Mouse (Mus musculus) limb, embryonic 12.5 days (tissue): ENCODE results near the gene Gm21897. TPM values are rescaled to one million over a fixed set of nuclear protein-coding genes. Genes with fewer than 3 reads are reported as not detected.

ENCODE experiments used
- ATAC-seq: fragments of 200-750 bp; cut with Nextera tagmentation; 2 replicates; pipeline ENCODE4 v1.8.0; 2017; ENCODE audit warnings: low read depth, moderate TSS enrichment; ENCODE audit not compliant: insufficient number of reproducible peaks, insufficient read depth, low FRiP score, low TSS enrichment
- H3K27ac ChIP-seq: fragments of 300-500 bp; sonication (generic); 2 replicates; pipeline ENCODE4 v1.5.1; 2016; ENCODE audit warnings: mild to moderate bottlenecking, moderate library complexity
- H3K27me3 ChIP-seq: fragments of 300-500 bp; sonication (generic); 2 replicates; pipeline ENCODE4 v1.6.1; 2016; ENCODE audit warnings: mild to moderate bottlenecking, moderate library complexity
- H3K36me3 ChIP-seq: fragments of 300-500 bp; sonication (generic); 2 replicates; pipeline ENCODE4 v1.6.1; 2016; ENCODE audit warnings: mild to moderate bottlenecking, moderate library complexity
- H3K4me1 ChIP-seq: fragments of 300-500 bp; sonication (generic); replicated peaks from 2 replicates; pipeline ENCODE4 v1.6.1; 2016
- H3K4me2 ChIP-seq: fragments of 300-500 bp; sonication (generic); 2 replicates; pipeline ENCODE4 v1.6.1; 2016; ENCODE audit warnings: mild to moderate bottlenecking, moderate library complexity
- H3K4me3 ChIP-seq: fragments of 300-500 bp; sonication (generic); replicated peaks from 2 replicates; pipeline ENCODE4 v1.5.1; 2016; ENCODE audit warnings: mild to moderate bottlenecking
- H3K9ac ChIP-seq: fragments of 300-500 bp; sonication (generic); replicated peaks from 2 replicates; pipeline ENCODE4 v1.6.1; 2016; ENCODE audit warnings: mild to moderate bottlenecking, moderate library complexity
- H3K9me3 ChIP-seq: fragments of 300-500 bp; sonication (generic); 2 replicates; pipeline ENCODE4 v1.6.1; 2016; ENCODE audit warnings: mild to moderate bottlenecking, moderate library complexity
- WGBS: fragments of 180-500 bp; shearing (Covaris S2); methylation state at CpG from one replicate; pipeline ENCODE4 v1.1.7; 2016; 5-methylcytosine and 5-hydroxymethylcytosine counted together
- polyA plus RNA-seq: library from polyadenylated mRNA; unstranded; fragments of >200 nt; fragmentation: Nextera tagmentation; extraction: Ambion mirVana; gene quantifications from 2 replicates; pipeline ENCODE4 v1.2.1, GENCODE M21; 2016

The Gm21897 gene
- polyA plus RNA-seq, 1 experiment from 2014 or later = not detected

- Histone ChIP-seq H3K9me3 (no peaks in the 10 kb centered on the region), H3K4me2 (no peak overlapping the region), H3K27ac (no peak overlapping the region), H3K9ac (no peak overlapping the region), H3K4me1 (no peaks in the 10 kb centered on the region), H3K4me3 (no peak overlapping the region), H3K27me3 (no peaks in the 10 kb centered on the region), H3K36me3 (no peaks in the 10 kb centered on the region)
- ATAC-seq = no peak
- WGBS = 81% methylated on average over 2 of the region's 2 CpGs
Measured at GRCm38 (mm10) chr16:15354901-15355300, 37.6 kb downstream of the Gm21897 start.

DNA sequence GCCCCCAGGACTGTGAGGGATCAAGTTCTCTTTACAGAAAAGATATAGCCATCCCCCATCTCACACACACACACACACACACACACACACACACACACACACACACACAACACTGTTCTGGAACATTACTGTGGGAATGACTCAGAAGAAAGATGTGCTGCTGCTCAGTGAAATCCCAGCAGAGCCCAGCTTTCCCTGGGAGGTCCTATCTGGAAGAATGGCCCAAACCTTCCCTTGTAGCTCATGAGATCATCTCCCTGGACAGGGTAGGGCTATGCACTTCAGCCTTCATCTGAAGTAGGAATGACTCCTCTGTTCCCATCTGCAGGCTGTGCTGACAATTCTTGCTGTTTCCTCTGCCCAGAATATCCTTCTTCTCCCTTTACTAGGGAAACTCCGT, 38.1 kb downstream of the Gm21897 start:
- no peak for ATAC-seq
- no peak overlapping the region for H3K9ac ChIP-seq
- no peaks in the 10 kb centered on the region for H3K27me3 ChIP-seq

DNA sequence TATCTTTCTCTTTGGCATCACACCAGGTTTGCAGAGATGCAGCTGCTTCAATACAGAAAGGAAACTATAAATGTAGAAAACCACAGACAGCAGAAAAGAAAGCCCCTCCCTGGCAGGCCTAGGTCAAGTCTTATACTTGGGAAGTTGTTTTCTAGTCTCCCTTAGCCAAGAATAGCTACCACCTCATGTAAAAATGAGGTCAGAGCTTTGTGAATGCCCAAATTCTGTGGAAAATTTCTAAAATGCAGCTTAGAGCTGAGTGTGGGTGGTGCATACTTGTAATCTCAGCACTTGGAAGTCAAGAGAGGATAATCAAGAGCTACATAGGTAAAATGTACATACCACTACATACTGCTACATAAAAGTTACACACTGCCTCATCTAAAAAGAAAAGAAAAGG, 40.5 kb downstream of the Gm21897 start:
- Histone ChIP-seq H3K4me2 (no peak overlapping the region), H3K9ac (no peak overlapping the region), H3K4me1 (no peaks in the 10 kb centered on the region), H3K4me3 (no peak overlapping the region), H3K9me3 (no peaks in the 10 kb centered on the region), H3K27ac (no peak overlapping the region), H3K27me3 (no peaks in the 10 kb centered on the region), H3K36me3 (no peaks in the 10 kb centered on the region)
- ATAC-seq = no peak

More for the DNA sequence above, 38.1 kb downstream of the Gm21897 start:
- no peak overlapping the region for H3K4me2 ChIP-seq
- H3K4me3 ChIP-seq = no peak overlapping the region
- H3K36me3 ChIP-seq = no peaks in the 10 kb centered on the region
- WGBS = 74% methylated on average over 1 of the region's 1 CpGs
- no peaks in the 10 kb centered on the region for H3K4me1 ChIP-seq
- H3K27ac ChIP-seq = no peak overlapping the region
- H3K9me3 ChIP-seq = no peaks in the 10 kb centered on the region

DNA sequence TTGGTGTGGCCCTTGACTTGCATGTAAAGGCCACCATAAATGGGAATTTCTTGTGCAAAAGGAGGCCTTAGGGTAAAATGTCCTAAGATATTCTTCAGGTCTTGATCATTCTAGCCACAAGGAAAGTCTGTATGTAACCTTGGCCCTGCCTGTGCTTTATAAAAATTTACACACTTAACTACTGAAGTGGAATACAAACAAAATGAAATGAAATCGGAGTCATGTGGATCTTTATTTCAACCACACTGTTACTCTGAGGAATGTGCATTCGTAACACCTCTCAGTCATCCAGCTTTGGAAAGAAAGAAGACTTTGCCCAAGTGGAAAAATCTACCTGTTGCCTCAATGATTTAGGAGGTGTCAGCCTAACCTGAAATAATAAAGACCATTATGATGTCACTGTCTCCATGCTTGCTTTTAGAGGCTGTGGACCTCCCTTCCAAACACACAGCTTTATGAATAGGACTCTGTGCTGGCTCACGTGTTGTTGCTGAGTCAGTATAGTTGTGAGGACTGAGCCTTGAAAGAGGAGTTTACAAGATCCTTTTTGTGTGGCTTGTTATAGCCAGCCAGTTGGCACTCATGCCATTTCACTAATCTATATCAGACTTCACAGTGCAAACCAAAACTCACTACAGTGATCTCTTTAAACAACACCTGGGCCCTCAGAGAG, 42.0 kb downstream of the Gm21897 start:
- 71% methylated on average over 3 of the region's 3 CpGs for WGBS
- H3K9ac ChIP-seq = no peak overlapping the region
- H3K27me3 ChIP-seq = no peaks in the 10 kb centered on the region
- H3K27ac ChIP-seq = peak overlapping the region; percentile 56; the same call in 1 of the 2 replicates
- H3K4me1 ChIP-seq = no peaks in the 10 kb centered on the region
- ATAC-seq = peak; percentile 47; the same call in 1 of the 2 replicates
- no peaks in the 10 kb centered on the region for H3K36me3 ChIP-seq
- H3K4me3 ChIP-seq = no peak overlapping the region
- H3K4me2 ChIP-seq = no peak overlapping the region
- no peaks in the 10 kb centered on the region for H3K9me3 ChIP-seq

DNA sequence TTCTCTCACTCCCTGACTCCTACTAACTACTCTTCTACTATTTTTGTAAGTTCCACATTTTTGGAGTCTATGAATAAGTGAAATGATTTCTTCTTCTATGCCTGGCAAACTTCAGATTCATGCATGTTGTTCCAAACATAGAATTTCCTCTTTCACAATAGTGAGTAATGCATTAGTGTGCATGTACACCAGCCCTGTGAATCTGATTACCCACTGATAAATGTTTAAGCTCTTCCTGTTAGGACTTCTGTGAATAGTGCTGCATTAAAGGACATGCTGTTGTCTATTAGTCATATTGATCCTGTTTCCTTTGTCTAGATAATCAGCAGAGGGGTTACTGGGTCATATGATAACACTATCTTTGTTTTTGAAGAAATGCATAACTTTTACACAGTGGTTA, 43.6 kb downstream of the Gm21897 start:
- Histone ChIP-seq H3K27ac (no peak overlapping the region), H3K27me3 (no peaks in the 10 kb centered on the region), H3K4me3 (no peak overlapping the region), H3K36me3 (no peaks in the 10 kb centered on the region), H3K9ac (no peak overlapping the region), H3K4me1 (no peaks in the 10 kb centered on the region), H3K9me3 (no peaks in the 10 kb centered on the region), H3K4me2 (no peak overlapping the region)
- no peak for ATAC-seq
